Mouse (Mus musculus) kidney, embryonic 14.5 days (tissue): ENCODE data around the gene Itm2b. TPM values are rescaled to one million over a fixed set of nuclear protein-coding genes. Genes with fewer than 3 reads are reported as not detected.

Experiments used
- ATAC-seq: fragments of 200-750 bp; cut with Nextera tagmentation; 2 replicates; pipeline ENCODE4 v1.8.0; 2017; ENCODE audit warnings: moderate number of reproducible peaks, mild to moderate bottlenecking, moderate TSS enrichment, moderate library complexity; ENCODE audit not compliant: low FRiP score, low TSS enrichment
- H3K27ac ChIP-seq: fragments of 300-500 bp; sonication (generic); 2 replicates; pipeline ENCODE4 v1.5.1; 2014; ENCODE audit warnings: low read depth, mild to moderate bottlenecking, low read length, moderate library complexity, mixed read lengths
- H3K27me3 ChIP-seq: fragments of 300-500 bp; sonication (generic); 2 replicates; pipeline ENCODE4 v1.6.1; 2014; ENCODE audit warnings: mild to moderate bottlenecking, low read length; ENCODE audit not compliant: control insufficient read depth, insufficient read depth
- H3K36me3 ChIP-seq: fragments of 300-500 bp; sonication (generic); 2 replicates; pipeline ENCODE4 v1.6.1; 2014; ENCODE audit warnings: low read length, mixed read lengths; ENCODE audit not compliant: control insufficient read depth, insufficient read depth
- H3K4me1 ChIP-seq: fragments of 300-500 bp; sonication (generic); 2 replicates; pipeline ENCODE4 v1.6.1; 2014; ENCODE audit warnings: low read length, mixed read lengths; ENCODE audit not compliant: control insufficient read depth, insufficient read depth
- H3K4me2 ChIP-seq: fragments of 300-500 bp; sonication (generic); replicated peaks from 2 replicates; pipeline ENCODE4 v1.6.1; 2014; ENCODE audit warnings: low read depth, mild to moderate bottlenecking, low read length
- H3K4me3 ChIP-seq: fragments of 300-500 bp; sonication (generic); 2 replicates; pipeline ENCODE4 v1.5.1; 2014; ENCODE audit warnings: mild to moderate bottlenecking, low read length
- H3K9ac ChIP-seq: fragments of 300-500 bp; sonication (generic); 2 replicates; pipeline ENCODE4 v1.6.1; 2014; ENCODE audit warnings: low read depth, mild to moderate bottlenecking, low read length, moderate library complexity
- H3K9me3 ChIP-seq: fragments of 300-500 bp; sonication (generic); 2 replicates; pipeline ENCODE4 v1.6.1; 2016; ENCODE audit warnings: low read length; ENCODE audit not compliant: control insufficient read depth
- WGBS: fragments of 180-500 bp; shearing (Covaris S2); extraction: QIAGEN DNeasy Blood & Tissue Kit; methylation state at CpG from one replicate; pipeline ENCODE4 v1.1.7; 2014; 5-methylcytosine and 5-hydroxymethylcytosine counted together
- polyA plus RNA-seq: library from polyadenylated mRNA; unstranded; fragments of >200 nt; fragmentation: Nextera tagmentation; extraction: Ambion mirVana; gene quantifications from 2 replicates; pipeline ENCODE4 v1.2.1, GENCODE M21; 2014

Itm2b gene
- polyA plus RNA-seq, 1 experiment from 2014 or later, result 844 TPM

GRCm38 (mm10) chr14:73340051-73340755 lies 44.9 kb downstream of the Itm2b start:
- Histone ChIP-seq H3K4me3 (no peak overlapping the region), H3K27me3 (no peaks in the 10 kb centered on the region), H3K9me3 (no peaks in the 10 kb centered on the region), H3K36me3 (no peaks in the 10 kb centered on the region), H3K9ac (no peak overlapping the region), H3K4me2 (no peak overlapping the region), H3K4me1 (no peaks in the 10 kb centered on the region), H3K27ac (no peak overlapping the region)
- 45% methylated on average over 6 of the region's 6 CpGs for WGBS
- ATAC-seq, result no peak

DNA sequence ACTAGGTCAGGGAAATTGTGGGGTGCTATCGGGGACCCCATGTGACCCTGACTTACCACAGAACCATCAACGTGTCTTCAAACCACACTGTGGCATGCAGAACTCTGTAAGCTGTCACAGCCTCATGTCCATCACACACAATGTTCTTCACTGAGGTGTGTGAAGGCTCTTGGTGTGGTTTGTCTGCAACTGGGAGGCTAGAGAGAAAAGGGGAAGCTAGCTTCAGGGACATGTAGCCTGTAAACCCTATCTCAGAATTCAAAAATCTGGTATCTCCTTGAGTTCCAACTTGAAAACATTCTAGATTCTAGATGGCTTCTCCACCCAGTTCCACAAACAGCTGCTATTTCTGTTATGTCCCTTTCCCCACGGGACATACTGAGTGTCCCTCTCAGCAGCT lies 45.5 kb downstream of the Itm2b start:
- no peak overlapping the region for H3K4me3 ChIP-seq
- no peaks in the 10 kb centered on the region for H3K27me3 ChIP-seq
- no peak overlapping the region for H3K27ac ChIP-seq
- no peak overlapping the region for H3K4me2 ChIP-seq
- no peaks in the 10 kb centered on the region for H3K4me1 ChIP-seq
- no peak for ATAC-seq
- no peaks in the 10 kb centered on the region for H3K36me3 ChIP-seq
- WGBS, result 82% methylated on average over 3 of the region's 3 CpGs
- no peak overlapping the region for H3K9ac ChIP-seq
- H3K9me3 ChIP-seq, result no peaks in the 10 kb centered on the region

GRCm38 (mm10) chr14:73336316-73337080 lies 48.6 kb downstream of the Itm2b start:
- Histone ChIP-seq H3K9ac (no peak overlapping the region), H3K9me3 (no peaks in the 10 kb centered on the region), H3K36me3 (no peaks in the 10 kb centered on the region), H3K4me1 (no peaks in the 10 kb centered on the region), H3K27ac (no peak overlapping the region), H3K4me2 (no peak overlapping the region), H3K27me3 (no peaks in the 10 kb centered on the region), H3K4me3 (no peak overlapping the region)
- 77% methylated on average over 6 of the region's 6 CpGs for WGBS
- ATAC-seq, result no peak

- no peak overlapping the region for H3K27ac ChIP-seq
- H3K27me3 ChIP-seq, result no peaks in the 10 kb centered on the region
- no peak for ATAC-seq
- H3K4me3 ChIP-seq, result no peak overlapping the region
- no peaks in the 10 kb centered on the region for H3K36me3 ChIP-seq
- H3K9ac ChIP-seq, result no peak overlapping the region
- no peak overlapping the region for H3K4me2 ChIP-seq
- WGBS, result 85% methylated on average over 22 of the region's 22 CpGs
- no peaks in the 10 kb centered on the region for H3K4me1 ChIP-seq
- no peaks in the 10 kb centered on the region for H3K9me3 ChIP-seq
Measured at GRCm38 (mm10) chr14:73334926-73335805, 49.9 kb downstream of the Itm2b start.

- H3K27ac ChIP-seq, result no peak overlapping the region
- no peaks in the 10 kb centered on the region for H3K4me1 ChIP-seq
- H3K36me3 ChIP-seq, result no peaks in the 10 kb centered on the region
- 92% methylated on average over 3 of the region's 3 CpGs for WGBS
- H3K9ac ChIP-seq, result no peak overlapping the region
- H3K4me2 ChIP-seq, result no peak overlapping the region
- H3K27me3 ChIP-seq, result no peaks in the 10 kb centered on the region
- no peak overlapping the region for H3K4me3 ChIP-seq
- H3K9me3 ChIP-seq, result no peaks in the 10 kb centered on the region
- ATAC-seq, result no peak
Measured at GRCm38 (mm10) chr14:73333880-73334279, 51.2 kb downstream of the Itm2b start.

- Histone ChIP-seq H3K27me3 (no peaks in the 10 kb centered on the region), H3K4me3 (no peak overlapping the region), H3K9ac (no peak overlapping the region), H3K4me2 (no peak overlapping the region), H3K36me3 (no peaks in the 10 kb centered on the region), H3K4me1 (0 out of 2 replicates have a peak, but pooled peaks cover 4% of the 10 kb centered on the region), H3K27ac (no peak overlapping the region), H3K9me3 (no peaks in the 10 kb centered on the region)
- ATAC-seq, result no peak
- 75% methylated on average over 4 of the region's 4 CpGs for WGBS
Measured at GRCm38 (mm10) chr14:73331386-73331785, 53.7 kb downstream of the Itm2b start.

- Histone ChIP-seq H3K9me3 (no peaks in the 10 kb centered on the region), H3K27me3 (no peaks in the 10 kb centered on the region), H3K9ac (no peak overlapping the region), H3K27ac (no peak overlapping the region), H3K36me3 (no peaks in the 10 kb centered on the region), H3K4me2 (no peak overlapping the region), H3K4me1 (0 out of 2 replicates have a peak, but pooled peaks cover 4% of the 10 kb centered on the region), H3K4me3 (no peak overlapping the region)
- ATAC-seq, result no peak
- 93% methylated on average over 2 of the region's 2 CpGs for WGBS
Measured at GRCm38 (mm10) chr14:73329871-73330270, 55.2 kb downstream of the Itm2b start.

DNA sequence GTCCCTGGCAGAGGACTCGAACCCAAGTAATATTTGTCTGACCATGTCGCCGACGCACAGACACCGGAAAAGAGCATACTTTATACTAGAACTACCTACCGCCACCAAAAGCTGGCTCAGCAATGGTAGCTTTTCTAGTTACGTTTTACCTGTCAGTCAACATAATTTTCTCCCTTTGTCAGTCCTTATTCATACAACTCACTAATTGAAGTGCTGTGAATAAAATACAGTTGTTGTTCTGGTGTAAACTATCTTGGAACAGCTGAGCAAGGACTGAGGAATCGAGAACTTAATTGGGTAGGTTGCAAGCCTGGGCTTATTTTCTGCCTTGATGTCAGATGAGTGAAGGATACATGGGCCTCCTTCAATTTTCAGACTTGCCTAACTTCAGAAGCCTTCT lies 58.6 kb downstream of the Itm2b start:
- 8% methylated on average over 8 of the region's 8 CpGs for WGBS

More for the DNA sequence above, 58.6 kb downstream of the Itm2b start:
- Histone ChIP-seq H3K27ac (peak overlapping the region; percentile 68; the same call in 1 of the 2 replicates), H3K4me3 (peak overlapping the region; percentile 88), H3K27me3 (no peaks in the 10 kb centered on the region), H3K4me2 (peak overlapping the region; percentile 92), H3K4me1 (0 out of 2 replicates have a peak, but pooled peaks cover 4% of the 10 kb centered on the region), H3K9me3 (no peaks in the 10 kb centered on the region), H3K36me3 (no peaks in the 10 kb centered on the region), H3K9ac (peak overlapping the region; percentile 90)
- 0 out of 2 replicates have a peak, but pooled peaks have one; percentile 4 for ATAC-seq
